Mouse (Mus musculus) megakaryocyte, embryonic 14.5 days (primary cell): ENCODE results near the gene Vmn1r53.

Experiments
- FLI1 ChIP-seq: IDR thresholded peaks from 2 replicates; pipeline ENCODE4 v1.6.1; 2012; ENCODE audit warnings: low read length, inconsistent platforms, mixed read lengths
- GATA1 ChIP-seq: IDR thresholded peaks from 3 replicates; pipeline ENCODE4 v1.6.1; 2012; ENCODE audit warnings: mixed read lengths, low read length, inconsistent platforms, borderline replicate concordance

DNA sequence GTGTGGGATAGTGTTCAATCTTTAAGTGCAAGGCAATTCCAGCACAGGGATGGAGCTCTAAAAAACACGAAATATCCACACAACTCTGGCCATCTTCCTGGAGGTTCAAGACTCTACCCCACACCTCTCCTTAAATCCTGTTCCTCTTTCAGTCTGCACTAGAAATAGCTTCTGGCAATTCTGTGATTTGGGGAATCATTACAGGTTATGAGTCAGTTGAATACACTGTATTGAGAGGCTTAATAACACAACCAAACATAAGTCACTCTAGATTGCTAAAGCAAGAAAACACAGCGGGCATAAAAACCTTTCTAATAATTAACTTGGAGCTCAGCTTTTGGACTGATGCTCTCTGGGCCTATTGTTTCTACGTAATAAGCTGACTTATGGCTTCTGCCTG, 19.8 kb upstream of the Vmn1r53 start:
- TF ChIP-seq FLI1 (no peak), GATA1 (no peak)
